Mouse (Mus musculus): ENCODE measurements around the gene Nfatc2ip. TPM values are rescaled to one million over a fixed set of nuclear protein-coding genes. Genes with fewer than 3 reads are reported as not detected.

The Nfatc2ip gene
- polyA plus RNA-seq, 1 experiment from 2014 or later, result 2.9 TPM

DNA sequence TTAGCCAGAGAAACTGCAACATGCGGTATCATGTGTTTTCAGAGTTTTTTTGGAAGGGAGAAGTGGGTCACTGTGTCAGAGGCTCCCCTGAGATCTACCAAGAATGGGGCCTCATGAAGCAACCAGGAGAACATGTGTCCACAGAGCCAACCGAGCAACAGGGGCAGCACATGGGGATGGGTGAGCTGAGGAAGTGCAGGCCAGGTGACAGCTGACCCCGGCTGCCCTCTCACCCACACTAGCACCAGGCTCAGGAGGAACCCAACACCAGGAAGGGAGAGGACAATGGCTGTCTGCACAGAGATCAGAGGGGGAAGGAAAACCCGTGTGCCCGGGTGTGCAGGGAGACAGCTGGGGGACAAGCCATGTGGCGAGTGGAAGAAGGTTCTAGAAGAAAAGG is 22.0 kb downstream of the Nfatc2ip start:
- Histone ChIP-seq H3K9me3 (no peaks in the 10 kb centered on the region), H3K27me3 (no peaks in the 10 kb centered on the region), H3K27ac (no peak overlapping the region), H3K4me1 (replicated peaks) (peaks cover 8% of the 10 kb centered on the region), H3K4me3 (replicated peaks) (no peak overlapping the region), H3K4me2 (no peak overlapping the region), H3K9ac (replicated peaks) (no peak overlapping the region), H3K36me3 (peaks cover 57% of the 10 kb centered on the region)
- ATAC-seq (ENCODE audit: insufficient number of reproducible peaks, insufficient read depth, low FRiP score, low TSS enrichment, low read depth), result no peak
- 81% methylated on average over 6 of the region's 6 CpGs for WGBS

DNA sequence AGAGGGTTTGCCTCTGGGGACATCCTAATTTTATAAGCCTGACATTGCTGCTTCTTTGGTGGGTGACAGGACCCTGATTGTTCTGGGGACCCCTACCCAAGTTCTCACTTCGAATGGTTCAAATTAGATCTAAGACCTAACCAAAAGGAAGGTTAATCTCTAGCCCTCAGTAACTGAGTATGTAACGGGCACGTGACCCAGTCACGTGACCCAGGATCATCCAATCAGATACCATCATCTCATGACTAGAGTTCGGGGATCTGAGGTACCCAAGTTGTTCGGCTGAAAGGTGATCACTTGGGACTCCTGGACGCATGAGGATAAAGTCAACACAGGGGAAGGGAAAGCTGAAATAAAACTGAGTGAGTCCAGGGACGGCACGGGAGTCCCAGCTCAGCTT is 23.5 kb downstream of the Nfatc2ip start:
- no peak for ATAC-seq (ENCODE audit: insufficient number of reproducible peaks, insufficient read depth, low FRiP score, low TSS enrichment, low read depth)
- peaks cover 67% of the 10 kb centered on the region for H3K36me3 ChIP-seq
- WGBS, result 84% methylated on average over 9 of the region's 9 CpGs

DNA sequence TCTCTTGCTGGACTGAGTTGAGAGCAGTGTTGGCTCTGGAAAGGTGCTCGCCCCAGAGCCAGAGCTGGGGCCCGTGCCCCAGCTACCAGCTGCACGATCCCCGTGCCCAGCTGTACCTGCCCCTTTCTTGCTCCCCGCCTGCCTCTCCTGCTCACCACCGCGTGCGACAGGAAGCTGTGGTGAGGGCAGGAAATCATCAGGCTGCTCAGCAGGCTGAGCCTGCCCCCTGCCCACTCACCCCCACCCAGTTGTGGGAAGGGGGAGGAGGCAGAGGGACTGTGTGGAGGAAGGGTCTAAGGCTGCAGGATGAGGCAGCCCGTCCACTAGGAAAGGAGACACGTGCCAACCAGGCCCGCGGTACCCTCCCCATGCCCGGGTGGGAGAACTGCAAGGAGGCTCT is 27.1 kb downstream of the Nfatc2ip start, which contains the start of gene Lat:
Lat (minus strand) TSS at position 178 of the 400 bp plus-strand sequence.
- no peak within 1 kb of the TSS; the same call in 1 of the 2 replicates for H3K9ac ChIP-seq (replicated peaks)
- H3K27me3 ChIP-seq, result no peaks in the 10 kb centered on the region
- WGBS, result 74% methylated on average over 13 of the region's 13 CpGs
- no peak within 1 kb of the TSS for H3K4me3 ChIP-seq (replicated peaks)
- H3K4me2 ChIP-seq, result no peak within 1 kb of the TSS
- H3K27ac ChIP-seq, result no peak within 1 kb of the TSS
- ATAC-seq (ENCODE audit: insufficient number of reproducible peaks, insufficient read depth, low FRiP score, low TSS enrichment, low read depth), result no peak; the same call in 1 of the 2 replicates
- H3K4me1 ChIP-seq (replicated peaks), result no peaks in the 10 kb centered on the region
- H3K36me3 ChIP-seq, result peaks cover 68% of the 10 kb centered on the region
- no peaks in the 10 kb centered on the region for H3K9me3 ChIP-seq

More for the DNA sequence above, 23.5 kb downstream of the Nfatc2ip start:
- H3K27me3 ChIP-seq, result no peaks in the 10 kb centered on the region
- no peaks in the 10 kb centered on the region for H3K9me3 ChIP-seq
- no peak overlapping the region for H3K4me2 ChIP-seq
- peaks cover 8% of the 10 kb centered on the region for H3K4me1 ChIP-seq (replicated peaks)
- H3K9ac ChIP-seq (replicated peaks), result no peak overlapping the region
- H3K27ac ChIP-seq, result no peak overlapping the region
- no peak overlapping the region for H3K4me3 ChIP-seq (replicated peaks)

DNA sequence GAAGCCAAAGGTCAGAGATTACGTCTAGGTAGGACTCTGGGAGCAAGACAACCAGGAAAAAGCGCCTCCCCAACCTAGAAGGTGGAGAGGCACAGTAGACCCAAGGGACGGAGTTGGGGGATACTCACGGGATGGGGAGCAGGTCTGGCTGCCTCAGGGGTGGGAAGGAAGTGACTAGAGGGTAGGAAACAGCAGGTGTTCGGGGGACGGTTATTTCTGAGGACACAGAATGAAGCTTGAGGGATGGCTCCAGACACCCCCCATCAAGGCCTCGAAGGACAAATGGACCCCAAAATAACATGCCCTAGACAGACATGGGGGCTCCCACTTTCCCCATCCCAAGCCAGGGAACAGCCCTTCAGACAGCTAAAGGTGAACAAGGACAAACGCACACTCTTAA is 28.2 kb downstream of the Nfatc2ip start:
- H3K4me1 ChIP-seq (replicated peaks), result no peaks in the 10 kb centered on the region
- no peak for ATAC-seq (ENCODE audit: insufficient number of reproducible peaks, insufficient read depth, low FRiP score, low TSS enrichment, low read depth)
- H3K9ac ChIP-seq (replicated peaks), result no peak overlapping the region
- H3K4me3 ChIP-seq (replicated peaks), result no peak overlapping the region
- peaks cover 67% of the 10 kb centered on the region for H3K36me3 ChIP-seq
- H3K27ac ChIP-seq, result no peak overlapping the region
- no peaks in the 10 kb centered on the region for H3K27me3 ChIP-seq
- WGBS, result 88% methylated on average over 8 of the region's 8 CpGs
- H3K9me3 ChIP-seq, result no peaks in the 10 kb centered on the region
- H3K4me2 ChIP-seq, result no peak overlapping the region

DNA sequence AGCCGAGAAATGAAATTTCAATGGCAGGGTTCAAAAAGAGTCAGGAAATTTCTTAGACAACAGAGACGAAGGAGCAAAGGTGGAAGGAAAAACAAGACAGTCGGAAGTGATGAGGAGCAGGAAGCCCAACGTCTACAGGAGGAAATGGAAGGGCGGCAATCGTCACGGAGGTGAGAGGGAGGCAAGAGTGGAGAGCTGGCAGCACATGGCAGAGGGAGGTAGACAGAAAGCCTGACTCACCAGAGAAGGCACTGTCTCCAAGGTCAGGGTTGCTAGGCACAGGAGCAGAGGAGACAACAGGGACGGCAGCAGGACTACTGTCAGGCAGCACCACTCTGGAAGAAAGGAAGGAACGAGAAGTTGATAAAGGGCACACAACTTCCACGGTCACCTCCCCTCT is 28.9 kb downstream of the Nfatc2ip start:
- no peak overlapping the region for H3K4me3 ChIP-seq (replicated peaks)
- H3K27me3 ChIP-seq, result no peaks in the 10 kb centered on the region
- no peak overlapping the region for H3K27ac ChIP-seq
- H3K36me3 ChIP-seq, result peaks cover 60% of the 10 kb centered on the region
- no peak overlapping the region for H3K4me2 ChIP-seq
- no peaks in the 10 kb centered on the region for H3K4me1 ChIP-seq (replicated peaks)
- 84% methylated on average over 10 of the region's 10 CpGs for WGBS
- no peaks in the 10 kb centered on the region for H3K9me3 ChIP-seq
- H3K9ac ChIP-seq (replicated peaks), result no peak overlapping the region
- no peak for ATAC-seq (ENCODE audit: insufficient number of reproducible peaks, insufficient read depth, low FRiP score, low TSS enrichment, low read depth)

DNA sequence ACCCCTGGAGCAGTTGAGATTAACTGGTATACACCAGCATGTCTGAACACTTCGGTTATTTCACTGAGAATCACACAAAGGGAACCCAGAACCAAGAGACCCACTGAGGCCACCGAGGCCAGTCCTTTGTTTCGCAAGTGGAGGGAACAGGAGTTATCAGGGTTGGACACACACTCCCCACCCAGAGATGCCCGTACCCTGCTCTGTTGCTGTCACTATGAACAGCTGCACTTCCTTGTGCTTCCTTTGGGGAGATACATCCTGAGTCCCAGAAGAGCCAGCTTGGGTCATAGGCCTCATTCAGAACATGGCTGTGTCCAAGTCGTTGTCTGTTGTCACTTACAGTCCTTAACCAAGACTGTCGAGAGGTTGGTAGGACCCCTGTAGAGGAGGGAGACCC is 33.5 kb downstream of the Nfatc2ip start:
- no peaks in the 10 kb centered on the region for H3K4me1 ChIP-seq (replicated peaks)
- WGBS, result 80% methylated on average over 6 of the region's 6 CpGs

DNA sequence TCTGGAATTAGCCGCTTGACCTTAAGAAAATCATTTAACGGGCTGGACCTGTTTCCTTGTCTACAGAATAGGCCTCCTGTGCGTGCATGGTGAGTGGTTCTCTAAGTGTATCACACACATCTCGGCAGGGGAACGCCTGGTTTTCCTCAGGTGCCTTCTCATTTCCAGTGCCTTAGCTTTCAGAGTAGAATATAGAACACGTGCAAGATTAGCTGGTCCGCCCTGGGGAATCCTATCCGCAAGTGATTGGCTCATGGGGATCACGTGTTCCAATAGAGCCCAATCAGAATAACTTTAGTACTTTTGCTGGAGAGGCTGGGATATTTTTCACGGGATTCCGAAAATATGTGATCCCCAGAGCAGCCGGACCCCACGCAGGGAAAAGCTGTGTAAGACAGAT is 37.5 kb downstream of the Nfatc2ip start:
- Histone ChIP-seq H3K4me3 (replicated peaks) (no peak overlapping the region), H3K4me2 (no peak overlapping the region), H3K36me3 (peaks cover 6% of the 10 kb centered on the region; the same call in 1 of the 2 replicates), H3K4me1 (replicated peaks) (no peaks in the 10 kb centered on the region; the same call in 1 of the 2 replicates), H3K27me3 (no peaks in the 10 kb centered on the region), H3K9me3 (no peaks in the 10 kb centered on the region), H3K9ac (replicated peaks) (no peak overlapping the region), H3K27ac (no peak overlapping the region)
- no peak for ATAC-seq (ENCODE audit: insufficient number of reproducible peaks, insufficient read depth, low FRiP score, low TSS enrichment, low read depth)
- WGBS, result 73% methylated on average over 13 of the region's 13 CpGs

More for the DNA sequence above, 33.5 kb downstream of the Nfatc2ip start:
- H3K27me3 ChIP-seq, result no peaks in the 10 kb centered on the region
- H3K36me3 ChIP-seq, result peaks cover 19% of the 10 kb centered on the region; the same call in 1 of the 2 replicates
- ATAC-seq (ENCODE audit: insufficient number of reproducible peaks, insufficient read depth, low FRiP score, low TSS enrichment, low read depth), result no peak
- H3K27ac ChIP-seq, result no peak overlapping the region
- H3K4me2 ChIP-seq, result no peak overlapping the region
- H3K9me3 ChIP-seq, result no peaks in the 10 kb centered on the region
- no peak overlapping the region for H3K4me3 ChIP-seq (replicated peaks)
- no peak overlapping the region for H3K9ac ChIP-seq (replicated peaks)

DNA sequence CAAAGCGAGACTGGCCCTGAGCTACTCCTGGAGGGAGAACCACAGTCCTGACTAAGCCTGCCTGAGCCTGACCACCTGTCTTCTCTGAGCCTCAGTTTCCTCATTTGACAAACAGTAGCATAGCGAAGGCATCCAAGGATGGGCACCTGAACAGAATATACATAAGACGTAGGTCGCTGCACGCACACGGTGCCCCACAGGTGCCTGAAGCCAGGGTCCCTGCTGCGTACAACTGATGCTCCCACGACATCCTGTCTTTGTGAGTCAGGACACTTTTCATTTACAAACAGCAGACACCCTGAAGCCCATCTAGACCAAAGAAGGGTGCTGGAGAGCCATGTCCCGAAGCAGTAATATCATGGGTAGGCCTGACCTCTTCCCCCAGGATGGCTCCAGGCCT is 38.1 kb downstream of the Nfatc2ip start:
- WGBS, result 92% methylated on average over 9 of the region's 9 CpGs
- Histone ChIP-seq H3K27me3 (no peaks in the 10 kb centered on the region), H3K4me1 (replicated peaks) (no peaks in the 10 kb centered on the region; the same call in 1 of the 2 replicates), H3K4me2 (no peak overlapping the region), H3K27ac (no peak overlapping the region), H3K4me3 (replicated peaks) (no peak overlapping the region), H3K9me3 (no peaks in the 10 kb centered on the region), H3K36me3 (no peaks in the 10 kb centered on the region), H3K9ac (replicated peaks) (no peak overlapping the region)
- no peak for ATAC-seq (ENCODE audit: insufficient number of reproducible peaks, insufficient read depth, low FRiP score, low TSS enrichment, low read depth)

DNA sequence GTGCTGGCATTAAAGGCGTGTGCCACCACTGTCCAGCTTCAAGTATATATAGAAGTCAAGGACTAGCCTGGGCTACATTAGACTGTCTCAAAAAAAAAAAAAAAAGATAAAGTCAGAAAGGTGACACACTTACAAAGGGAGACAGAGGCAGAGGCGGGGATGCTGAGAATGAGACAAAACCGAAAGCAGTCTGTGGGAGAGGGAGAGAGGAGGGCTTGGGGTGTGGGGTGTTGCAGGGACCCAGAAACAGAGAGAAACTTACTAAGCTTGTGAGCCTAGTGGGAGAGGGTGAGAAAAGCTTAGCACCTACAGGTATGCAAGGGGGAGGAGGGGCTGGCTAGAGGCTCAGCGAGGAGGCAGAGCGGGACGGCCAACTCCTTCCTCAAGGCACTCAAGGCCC is 38.7 kb downstream of the Nfatc2ip start:
- no peak for ATAC-seq (ENCODE audit: insufficient number of reproducible peaks, insufficient read depth, low FRiP score, low TSS enrichment, low read depth)
- Histone ChIP-seq H3K27me3 (no peaks in the 10 kb centered on the region), H3K9me3 (no peaks in the 10 kb centered on the region), H3K27ac (no peak overlapping the region), H3K4me2 (no peak overlapping the region), H3K4me1 (replicated peaks) (no peaks in the 10 kb centered on the region; the same call in 1 of the 2 replicates), H3K4me3 (replicated peaks) (no peak overlapping the region), H3K9ac (replicated peaks) (no peak overlapping the region), H3K36me3 (no peaks in the 10 kb centered on the region)
- WGBS, result 83% methylated on average over 6 of the region's 6 CpGs

DNA sequence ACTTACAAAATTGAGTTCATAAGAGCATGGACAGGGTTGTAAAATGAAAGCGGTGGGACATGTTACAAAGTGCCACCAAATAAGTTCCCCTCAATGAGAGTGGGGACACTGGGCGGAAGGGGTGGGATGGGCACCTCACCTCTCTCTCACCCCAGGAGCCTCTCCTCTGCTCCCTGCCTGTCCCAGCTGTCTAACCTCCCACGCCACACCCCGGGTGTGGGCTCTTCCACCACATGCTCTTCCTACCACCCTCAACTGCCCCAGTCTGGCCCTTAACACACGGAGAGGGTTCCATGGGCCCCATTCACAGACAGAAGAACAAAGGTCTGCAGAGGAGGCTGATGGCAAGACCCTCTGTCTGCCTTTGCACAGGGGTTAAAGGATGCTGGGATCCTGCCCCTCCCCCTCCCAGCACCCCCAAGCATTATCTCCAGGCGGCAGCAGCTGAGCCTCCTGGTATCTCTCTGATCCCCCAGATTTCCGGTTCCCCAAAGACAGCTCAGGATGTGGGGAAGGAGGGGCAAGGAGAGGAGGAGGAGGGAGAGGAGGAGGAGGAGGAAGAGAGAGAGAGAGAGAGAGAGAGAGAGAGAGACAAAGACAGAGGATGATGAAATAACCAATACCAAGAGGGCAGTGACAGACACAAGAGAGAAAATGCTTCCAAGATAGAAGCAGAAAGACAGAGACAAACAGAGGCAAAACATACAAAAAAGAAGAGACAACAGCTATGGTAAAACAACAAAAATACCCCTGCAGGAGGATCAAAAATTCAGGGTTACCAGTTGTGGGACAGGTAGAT is 39.5 kb downstream of the Nfatc2ip start:
- no peaks in the 10 kb centered on the region for H3K9me3 ChIP-seq
- H3K4me2 ChIP-seq, result no peak overlapping the region
- H3K27ac ChIP-seq, result no peak overlapping the region
- H3K9ac ChIP-seq (replicated peaks), result no peak overlapping the region
- 53% methylated on average over 7 of the region's 7 CpGs for WGBS
- H3K4me3 ChIP-seq (replicated peaks), result no peak overlapping the region
- no peaks in the 10 kb centered on the region for H3K27me3 ChIP-seq
- H3K4me1 ChIP-seq (replicated peaks), result no peaks in the 10 kb centered on the region; the same call in 1 of the 2 replicates
- no peak for ATAC-seq (ENCODE audit: insufficient number of reproducible peaks, insufficient read depth, low FRiP score, low TSS enrichment, low read depth)
- H3K36me3 ChIP-seq, result no peaks in the 10 kb centered on the region

DNA sequence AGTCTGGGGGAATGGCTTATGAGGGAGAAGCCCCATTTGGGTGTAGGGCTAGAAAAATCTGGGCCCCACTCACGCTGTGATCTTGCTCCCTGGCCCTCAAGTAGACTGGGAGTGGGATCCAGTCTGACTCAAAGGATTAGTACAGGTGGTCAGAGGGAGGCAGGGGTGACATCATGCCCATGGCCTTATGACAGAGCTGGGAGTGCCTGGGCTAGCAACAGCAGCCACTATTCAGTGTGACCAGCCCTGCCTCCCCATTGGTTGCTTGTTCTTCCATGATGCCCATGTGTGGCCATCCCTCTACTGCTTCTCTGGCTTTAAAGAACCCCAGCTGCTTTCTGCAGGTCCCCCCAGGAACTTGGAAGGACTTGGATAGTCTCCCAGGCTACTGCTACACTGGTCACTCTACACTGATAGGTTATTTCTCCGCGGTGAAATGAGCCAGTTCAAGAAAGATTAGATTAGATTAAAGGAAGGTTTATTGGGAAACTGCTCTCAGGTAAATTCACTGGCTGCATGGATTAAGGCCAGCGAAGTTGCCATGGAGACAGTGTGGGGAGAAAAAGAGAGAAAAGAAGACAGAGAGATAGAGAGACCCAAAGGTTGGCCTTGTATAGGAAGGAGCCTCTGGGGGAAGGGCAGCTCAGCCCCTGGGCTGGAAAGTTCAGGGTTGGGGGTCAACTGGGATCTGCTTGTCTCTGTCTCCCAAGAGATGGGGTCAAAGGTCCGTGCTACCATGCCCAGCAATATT is 40.5 kb downstream of the Nfatc2ip start:
- Histone ChIP-seq H3K4me1 (replicated peaks) (no peaks in the 10 kb centered on the region; the same call in 1 of the 2 replicates), H3K9me3 (no peaks in the 10 kb centered on the region), H3K27me3 (no peaks in the 10 kb centered on the region), H3K9ac (replicated peaks) (no peak overlapping the region), H3K27ac (no peak overlapping the region), H3K4me3 (replicated peaks) (no peak overlapping the region), H3K36me3 (no peaks in the 10 kb centered on the region), H3K4me2 (no peak overlapping the region)
- ATAC-seq (ENCODE audit: insufficient number of reproducible peaks, insufficient read depth, low FRiP score, low TSS enrichment, low read depth), result no peak
- WGBS, result 57% methylated on average over 5 of the region's 5 CpGs

Measured in limb, embryonic 12.5 days (tissue).